Mouse (Mus musculus) CD4-positive, CD25-positive, alpha-beta regulatory T cell, adult 2 months (primary cell): ENCODE results near the gene Spcs3.
"Not testable (repeated sequence)": the region's sequence is repeated elsewhere in the genome, so short reads cannot be mapped to it uniquely, and the experiment has no call there.

ENCODE experiments used
- DNase-seq: peaks from one replicate; pipeline ENCODE4 v3.0.0-alpha.2; 2012; ENCODE audit warnings: low read depth, low spot score

Gene Spcs3

DNA sequence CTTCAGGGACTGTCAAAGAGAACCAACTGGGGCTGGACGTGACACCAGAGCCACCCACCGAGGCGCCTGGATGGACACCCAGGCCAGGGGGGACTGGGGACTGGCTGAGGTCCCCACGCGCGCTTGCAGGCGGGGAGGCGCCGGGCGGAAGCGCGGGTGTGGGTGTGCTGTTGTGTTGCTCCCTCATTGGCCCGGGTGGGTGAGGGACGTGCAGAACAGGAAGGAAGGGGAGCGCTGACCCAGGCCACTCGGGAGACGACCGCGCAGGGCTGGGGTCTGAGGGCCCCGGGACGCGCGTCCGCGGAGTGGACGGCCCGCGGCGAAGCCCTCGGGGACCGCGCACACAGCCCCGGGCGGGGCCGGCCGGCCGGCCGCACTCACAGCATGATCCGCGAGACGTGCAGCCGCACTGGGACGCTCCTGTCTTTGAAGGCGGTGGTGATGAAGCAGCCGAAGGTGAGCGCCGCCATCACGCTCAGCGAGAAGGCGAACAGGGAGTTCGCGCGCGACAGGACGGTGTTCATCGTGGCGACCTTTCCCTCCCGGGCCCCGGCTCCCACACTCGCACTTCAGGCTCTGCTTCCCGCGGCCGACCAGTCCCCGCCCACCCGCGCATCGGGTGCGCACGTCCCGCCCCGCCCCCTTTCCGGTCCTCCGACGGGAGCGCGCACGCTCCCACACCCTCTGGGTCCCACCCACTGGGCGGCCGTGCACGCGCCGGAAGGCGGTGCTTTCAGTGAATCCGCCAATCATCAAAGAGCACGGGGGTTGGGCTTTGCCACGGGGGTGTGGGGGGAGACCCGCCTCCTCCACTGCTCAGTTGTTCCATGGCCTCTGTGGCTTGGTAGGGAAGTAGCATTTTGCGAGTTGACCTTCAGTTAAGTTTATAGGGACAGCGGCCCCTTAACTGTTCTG is at the start of gene Spcs3, which contains the start of gene Asb5:
Gene Spcs3, minus strand, starts transcription at position 617 of the 915 bp plus-strand sequence.
Gene Asb5, plus strand, starts transcription at position 199 of the 915 bp plus-strand sequence.
- DNase-seq: peak; percentile 98

DNA sequence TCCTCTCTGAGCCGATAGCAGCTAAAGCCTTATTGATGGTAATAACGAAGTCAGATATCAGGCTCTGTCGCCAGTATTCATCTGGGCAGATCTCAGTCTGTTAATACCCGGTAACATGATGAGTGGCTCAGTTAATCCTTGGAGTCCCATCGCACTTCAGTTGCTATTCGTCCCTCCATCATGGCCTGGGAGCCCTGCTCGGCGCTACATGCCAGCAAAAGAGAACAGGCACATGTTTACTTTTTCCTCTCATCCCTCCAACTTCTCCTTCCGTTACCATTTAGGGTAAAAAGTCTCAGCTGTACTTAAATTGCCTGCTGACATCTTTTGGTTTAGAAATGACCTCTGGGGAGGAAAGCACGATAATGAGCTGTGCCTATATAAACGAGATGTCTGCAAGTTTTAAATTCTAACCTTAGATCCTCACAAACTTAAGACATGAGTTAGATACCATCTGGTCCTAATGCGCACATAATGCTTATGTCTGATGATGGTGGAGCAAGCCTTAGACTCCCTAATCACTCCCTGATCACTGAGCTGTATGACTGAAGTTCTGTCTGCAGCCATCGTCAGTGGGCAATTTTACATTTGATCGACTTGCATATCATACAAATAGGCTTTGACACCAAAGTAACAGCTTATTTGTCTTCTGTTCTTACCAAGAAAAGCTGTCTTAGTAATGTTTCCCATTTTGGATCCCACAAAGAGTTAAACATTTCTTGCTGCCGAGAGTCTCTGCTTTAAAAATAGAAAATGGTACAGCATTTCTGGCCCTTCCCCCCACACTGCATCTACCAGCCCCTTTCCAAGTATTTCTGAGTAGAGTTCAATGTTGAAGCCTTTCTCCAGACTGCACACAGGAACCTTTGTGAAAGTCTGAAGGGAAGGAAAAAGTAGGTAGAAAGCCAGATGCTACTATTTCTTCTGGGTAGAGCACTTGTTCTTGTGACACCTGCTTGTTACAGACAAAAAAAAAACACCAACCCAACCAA is 41.1 kb upstream of the Spcs3 start:
- no peak for DNase-seq

DNA sequence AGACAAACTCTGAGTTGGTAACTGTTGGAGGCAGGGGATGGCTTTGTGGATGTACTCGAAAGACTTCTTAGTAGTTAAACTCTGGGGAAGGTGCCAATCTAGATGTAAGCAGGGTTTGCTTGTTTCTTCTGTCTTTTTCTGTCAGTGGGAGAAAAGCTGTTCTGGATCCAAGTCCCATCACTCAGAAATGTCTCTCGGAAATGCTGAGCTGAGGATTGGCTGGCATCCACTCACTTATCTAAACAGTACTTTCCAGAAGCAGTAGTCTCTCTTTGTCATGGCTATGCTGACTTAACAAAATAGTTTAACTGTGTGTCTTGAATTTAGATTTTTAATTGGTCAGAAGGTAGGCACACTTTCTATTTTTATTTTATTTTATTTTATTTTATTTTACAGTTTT is 37.4 kb upstream of the Spcs3 start:
- no peak for DNase-seq

DNA sequence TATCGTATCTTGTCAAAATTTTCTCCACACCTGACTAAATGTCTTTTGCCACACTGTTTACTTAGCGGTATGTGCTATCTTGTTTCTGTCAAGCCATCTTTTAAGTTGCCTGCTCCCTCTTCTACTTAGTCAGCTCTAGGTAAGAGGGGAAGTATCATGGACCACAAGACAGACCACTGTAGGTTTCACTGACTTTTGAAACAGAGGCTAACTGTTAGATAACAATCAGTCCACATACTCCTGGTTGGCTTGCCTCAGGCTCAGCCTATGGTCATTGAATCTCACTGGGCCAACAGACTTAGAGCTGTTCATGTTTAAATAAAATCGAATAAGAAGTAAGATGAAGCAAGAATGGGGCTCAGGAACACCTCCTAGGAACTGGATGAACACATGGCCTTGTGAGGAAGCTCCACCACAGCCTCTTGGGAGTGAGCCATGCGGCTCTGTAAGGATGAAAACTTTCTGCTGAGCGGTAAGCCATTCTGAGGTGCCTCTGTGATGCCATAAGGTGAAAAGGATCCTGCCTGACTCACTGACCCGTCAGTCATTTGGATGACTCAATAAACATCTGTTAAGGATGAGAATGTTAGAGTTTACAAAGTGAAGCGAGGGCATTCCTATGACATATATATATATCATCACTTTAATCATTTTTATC is 35.9 kb upstream of the Spcs3 start:
- no peak for DNase-seq

DNA sequence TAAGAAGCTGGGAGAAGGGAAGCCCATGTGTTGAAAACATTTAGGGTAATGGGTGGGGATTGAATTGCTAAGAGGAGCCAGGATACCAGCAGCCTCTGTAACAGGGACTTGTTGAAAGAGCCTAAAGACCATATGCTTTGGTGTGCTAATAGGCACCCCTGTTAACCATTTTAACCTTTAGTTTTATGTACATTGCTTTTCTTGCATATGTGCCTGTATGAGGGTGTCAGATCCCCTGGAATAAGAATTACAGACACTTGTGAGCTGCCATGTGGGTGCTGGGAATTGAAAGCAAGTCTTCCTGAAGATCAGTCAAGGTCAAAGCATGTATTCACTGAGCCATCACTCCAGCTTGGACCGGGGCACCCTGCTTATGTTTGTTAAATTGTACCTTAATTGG is 35.4 kb upstream of the Spcs3 start:
- DNase-seq: no peak

DNA sequence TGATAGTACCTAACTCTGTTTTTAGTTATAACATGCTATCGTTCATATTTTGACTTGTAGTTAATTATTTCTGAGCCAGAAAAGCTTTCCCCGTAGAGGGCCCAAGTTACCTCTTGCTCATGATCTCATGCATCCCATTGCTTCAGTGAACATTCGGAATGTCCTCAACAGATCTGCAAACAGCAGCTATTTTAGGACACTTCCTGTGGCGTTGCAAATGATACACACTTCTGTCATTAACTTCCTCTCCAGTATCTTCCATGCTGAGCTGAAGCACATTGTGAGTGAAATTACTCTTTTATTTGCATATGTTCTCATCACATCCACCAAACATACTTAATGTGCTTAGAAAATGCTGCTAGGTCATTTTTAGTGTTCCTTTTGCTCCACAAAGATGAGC is 32.3 kb upstream of the Spcs3 start:
- DNase-seq: no peak

DNA sequence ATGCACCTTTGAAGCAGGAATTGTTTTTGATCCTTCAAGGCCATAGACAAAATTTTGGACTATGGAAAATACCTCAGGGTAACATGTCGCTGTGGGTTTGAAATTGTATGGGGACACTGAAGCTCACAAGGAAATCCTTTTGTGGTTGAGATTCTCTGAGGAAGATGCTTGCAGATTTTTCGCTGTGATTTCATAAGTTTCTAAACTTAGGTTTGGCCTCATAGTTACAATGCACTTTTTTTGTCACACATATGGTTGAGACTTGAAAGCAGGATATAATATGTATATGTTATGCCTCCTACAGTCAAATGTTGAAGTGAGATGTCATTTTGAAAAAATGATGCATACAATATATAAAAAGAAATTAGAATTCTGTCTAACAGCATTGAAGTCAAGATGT is 25.1 kb upstream of the Spcs3 start:
- DNase-seq: no peak

DNA sequence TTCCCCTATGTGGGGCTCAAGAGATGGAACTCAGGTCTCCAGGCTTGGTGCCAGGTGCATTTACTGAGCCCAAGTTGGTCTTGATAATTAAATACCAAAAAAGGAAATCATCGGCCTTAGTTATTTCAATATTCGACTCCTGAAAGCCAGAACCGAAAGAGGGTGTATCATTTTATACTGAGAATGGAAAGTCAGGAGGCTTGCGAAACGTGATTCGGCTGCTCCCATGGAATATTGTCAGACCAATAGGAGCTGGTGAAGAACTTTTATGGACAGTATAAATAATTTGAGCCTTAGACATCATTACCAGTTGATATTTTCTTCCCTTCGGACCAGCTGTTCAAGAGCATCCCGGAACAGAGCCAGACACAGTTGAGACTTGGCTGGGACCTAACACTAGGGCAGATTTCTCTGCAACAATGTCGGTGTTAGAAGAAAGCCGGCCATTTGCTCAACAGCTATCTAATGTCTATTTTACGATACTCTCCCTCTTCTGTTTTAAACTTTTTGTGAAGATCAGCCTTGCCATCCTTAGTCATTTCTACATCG is 20.3 kb upstream of the Spcs3 start:
- DNase-seq: no peak

DNA sequence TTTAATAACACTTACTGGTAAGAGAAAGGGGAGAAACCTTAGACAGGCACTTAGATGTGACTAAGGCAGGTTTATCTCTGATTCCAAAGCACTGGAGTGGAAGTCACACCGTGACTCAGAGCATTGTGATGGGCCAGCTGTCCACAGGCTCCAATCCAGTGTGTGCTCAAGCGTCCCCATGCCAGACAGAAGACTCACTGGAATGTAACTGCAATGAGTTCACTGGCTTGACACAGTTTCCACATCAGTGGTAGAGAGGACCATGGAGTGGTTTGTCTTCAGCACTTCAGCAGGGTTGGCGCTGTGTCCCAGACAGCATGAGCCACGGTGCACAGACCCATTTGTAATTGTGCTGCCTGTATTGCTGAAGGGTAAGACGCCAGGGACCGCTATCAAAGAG is 18.6 kb upstream of the Spcs3 start:
- DNase-seq: no peak

DNA sequence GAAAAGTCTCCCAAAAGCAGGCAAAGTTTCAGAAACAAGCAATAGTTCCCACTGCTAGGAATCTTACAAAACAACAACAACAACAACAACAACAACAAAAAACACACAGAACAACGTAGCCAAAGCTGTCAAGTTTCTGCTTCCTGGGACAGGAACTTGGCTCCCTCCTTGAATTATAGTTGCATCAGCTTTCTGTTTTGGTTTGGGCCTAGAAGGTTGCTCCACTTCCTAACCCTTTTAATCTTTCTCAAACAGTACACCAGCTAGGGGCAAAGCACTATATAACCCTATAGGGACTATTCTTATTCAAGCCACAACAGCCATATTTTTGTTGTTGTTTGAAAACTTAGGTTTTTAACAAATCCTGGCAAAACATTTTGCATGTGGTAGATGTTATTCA is 11.5 kb upstream of the Spcs3 start:
- no peak for DNase-seq

DNA sequence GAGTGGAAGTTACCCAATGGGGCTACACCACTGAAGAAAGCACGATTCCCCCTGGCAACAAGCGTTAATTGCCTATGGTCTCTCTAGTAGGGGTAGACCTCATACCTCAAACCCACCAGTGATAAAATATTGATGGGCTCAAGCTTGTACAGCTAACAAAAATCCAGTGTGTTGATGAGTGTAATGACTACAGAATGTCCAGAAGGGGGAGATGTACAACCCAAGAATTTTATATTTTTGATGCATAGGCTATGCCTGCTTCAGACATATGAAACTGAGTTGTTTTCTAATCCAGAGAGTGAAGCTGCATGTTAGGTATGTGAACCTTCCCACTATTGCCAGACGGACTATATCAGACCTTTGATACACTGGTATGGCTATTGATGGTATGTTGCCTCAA is 7.5 kb upstream of the Spcs3 start:
- peak; percentile 10 for DNase-seq

DNA sequence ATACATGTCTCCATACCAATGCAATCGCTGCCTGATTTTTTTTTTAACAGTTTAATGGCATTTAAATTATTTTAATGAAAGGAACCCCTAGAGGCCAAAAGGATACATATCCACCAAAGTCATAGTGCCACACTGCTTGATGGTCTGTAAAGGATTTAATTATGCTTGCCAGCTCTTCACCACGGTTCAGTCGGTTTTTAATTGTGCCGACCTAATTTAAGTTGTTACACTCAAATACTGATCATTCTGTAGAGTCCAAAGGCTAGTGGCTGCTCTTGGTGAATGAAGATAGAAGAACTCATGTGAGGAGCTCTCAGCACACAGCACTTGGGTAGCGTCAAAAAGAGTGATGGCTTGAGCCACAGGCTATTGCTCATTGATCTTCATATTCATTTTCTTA is 5.4 kb upstream of the Spcs3 start:
- DNase-seq: no peak

DNA sequence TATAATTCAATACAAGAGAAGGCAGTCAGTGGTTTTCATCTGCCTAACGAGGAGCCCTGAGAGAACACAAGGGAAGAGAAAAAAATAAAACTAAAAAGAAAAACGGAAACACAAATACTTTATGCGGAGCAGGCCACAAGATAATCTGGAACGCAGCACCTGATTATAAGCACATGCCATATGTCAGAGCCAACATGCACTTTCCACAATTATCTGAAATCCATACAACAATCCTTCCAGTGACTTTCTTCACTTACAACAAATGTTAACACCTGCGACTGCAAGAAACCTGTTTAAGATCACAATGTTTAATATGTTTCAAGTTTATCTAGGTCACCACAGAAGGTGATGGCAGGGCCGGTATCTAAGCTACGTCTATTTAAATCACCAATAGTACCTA is 1.2 kb downstream of the Spcs3 start:
- DNase-seq: no peak

DNA sequence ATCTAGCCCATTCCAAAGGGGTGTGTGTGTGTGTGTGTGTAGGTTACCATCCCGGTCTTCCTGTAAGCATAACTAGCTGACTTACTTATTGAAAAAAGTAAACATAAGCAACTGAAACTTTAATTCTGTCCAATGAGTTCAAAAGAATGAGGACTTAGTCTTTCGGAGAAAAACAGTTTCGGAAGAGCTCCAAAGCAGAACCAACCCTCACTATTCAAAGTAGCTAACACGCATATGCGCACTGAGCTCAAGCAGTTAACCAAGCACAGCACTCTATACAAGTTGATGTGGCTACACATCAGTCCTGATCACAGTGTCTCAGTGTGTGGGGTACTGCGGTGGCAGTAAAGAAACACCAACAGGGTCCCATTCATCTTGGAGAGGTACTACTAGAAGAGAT is 3.1 kb downstream of the Spcs3 start:
- no peak for DNase-seq

DNA sequence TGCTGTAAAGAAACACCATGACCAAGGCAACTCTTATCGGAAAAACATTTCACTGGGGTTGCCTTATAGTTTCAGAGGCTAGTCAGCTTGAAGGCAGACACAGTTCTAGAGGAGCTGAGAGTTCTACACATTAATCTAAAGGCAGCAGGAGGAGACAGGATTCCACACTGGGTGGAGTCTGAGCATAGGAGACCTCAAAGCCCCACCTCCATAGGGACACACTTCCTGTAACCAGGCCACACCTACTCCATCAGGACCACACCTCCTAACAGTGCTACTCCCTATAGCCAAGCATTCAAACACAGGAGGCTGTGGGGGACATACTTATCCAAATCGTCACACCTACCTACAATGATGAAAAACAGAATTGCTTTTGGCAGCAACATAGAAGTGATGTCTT is 4.2 kb downstream of the Spcs3 start:
- DNase-seq: peak; percentile 18

DNA sequence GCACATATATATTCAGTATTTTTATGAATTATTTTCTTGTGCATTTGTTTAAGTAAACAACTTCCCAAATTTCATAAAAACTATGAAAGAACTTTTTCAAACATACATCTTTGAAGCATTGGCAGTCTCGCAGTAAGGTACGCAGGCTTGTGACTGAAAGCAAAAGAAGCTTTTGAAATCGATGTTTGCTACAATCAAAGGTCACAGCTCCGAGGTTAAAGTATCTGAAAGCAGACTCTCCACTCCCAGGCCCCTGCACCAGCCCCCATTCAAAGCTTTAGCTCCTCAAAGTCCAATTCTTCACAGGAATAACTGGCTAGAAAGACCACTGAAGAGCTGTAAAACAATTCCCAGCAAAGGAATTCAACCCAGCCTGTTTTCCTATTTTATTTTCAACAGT is 9.3 kb downstream of the Spcs3 start:
- no peak for DNase-seq

DNA sequence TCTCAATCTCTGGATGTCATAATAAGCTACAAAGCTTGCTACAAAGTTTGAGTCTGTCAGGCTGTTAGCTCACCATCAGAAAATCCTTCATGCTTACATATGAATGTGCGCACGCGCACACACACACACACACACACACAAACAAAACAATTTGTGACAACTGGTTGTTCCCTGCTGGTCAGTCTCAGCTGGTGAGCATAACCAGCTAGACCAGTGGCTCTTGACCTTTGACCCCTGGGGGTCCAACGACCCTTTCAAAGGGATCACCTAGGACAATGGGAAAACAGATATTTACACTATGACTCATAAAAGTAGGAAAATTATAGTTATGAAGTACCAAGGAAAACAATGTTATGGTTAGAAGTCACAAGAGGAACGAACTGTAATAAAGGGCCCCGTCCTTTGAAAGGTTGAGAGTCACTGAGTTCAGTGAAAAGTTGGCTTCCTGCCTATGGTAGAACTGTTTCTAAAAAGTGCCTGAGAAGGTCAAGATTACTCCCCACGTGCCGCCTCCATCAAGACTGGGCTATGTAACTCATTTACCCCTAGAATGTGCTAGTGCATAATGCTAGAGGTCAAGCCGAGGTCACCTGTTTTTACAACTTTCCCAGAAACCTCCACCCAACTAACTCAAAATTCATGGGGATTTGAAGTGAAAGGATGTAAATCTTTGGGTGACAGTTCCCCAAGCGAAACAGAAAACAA is 10.9 kb downstream of the Spcs3 start:
- DNase-seq: no peak

DNA sequence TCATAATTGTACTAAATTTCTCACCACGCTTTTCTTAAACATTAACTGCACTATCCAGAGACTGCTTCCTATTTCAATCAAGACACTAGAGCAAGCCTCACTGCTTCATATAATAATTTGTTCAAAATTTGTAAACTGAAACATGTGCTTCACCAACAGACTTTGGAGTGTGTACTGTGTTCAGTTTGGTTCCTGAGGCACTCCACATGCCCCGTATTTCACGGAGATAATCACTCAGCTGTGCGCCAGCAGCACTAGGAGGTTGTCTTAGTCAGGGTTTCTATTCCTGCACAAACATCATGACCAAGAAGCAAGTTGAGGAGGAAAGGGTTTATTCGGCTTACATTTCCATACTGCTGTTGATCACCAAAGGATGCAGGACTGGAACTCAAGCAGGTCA is 17.6 kb downstream of the Spcs3 start:
- not testable (repeated sequence) for DNase-seq

DNA sequence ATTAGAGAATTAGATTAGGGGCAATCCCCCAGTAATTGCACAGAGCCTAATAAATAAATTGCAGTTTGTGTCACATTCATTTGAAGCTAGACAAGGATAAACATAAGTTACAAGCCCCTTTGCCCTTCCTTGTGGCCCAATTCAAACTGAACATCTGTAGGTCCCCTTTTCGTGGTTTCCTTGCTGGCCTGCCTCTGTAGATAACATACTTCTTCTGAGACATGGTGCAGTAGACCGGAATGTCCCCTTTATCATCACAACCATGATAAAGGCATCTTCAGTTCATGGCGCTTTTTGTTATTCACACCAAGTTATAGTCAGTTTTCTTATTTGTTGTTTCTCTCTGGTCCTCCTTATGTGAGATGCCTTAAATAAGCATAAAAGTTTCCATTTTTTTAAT is 18.0 kb downstream of the Spcs3 start:
- DNase-seq: no peak

DNA sequence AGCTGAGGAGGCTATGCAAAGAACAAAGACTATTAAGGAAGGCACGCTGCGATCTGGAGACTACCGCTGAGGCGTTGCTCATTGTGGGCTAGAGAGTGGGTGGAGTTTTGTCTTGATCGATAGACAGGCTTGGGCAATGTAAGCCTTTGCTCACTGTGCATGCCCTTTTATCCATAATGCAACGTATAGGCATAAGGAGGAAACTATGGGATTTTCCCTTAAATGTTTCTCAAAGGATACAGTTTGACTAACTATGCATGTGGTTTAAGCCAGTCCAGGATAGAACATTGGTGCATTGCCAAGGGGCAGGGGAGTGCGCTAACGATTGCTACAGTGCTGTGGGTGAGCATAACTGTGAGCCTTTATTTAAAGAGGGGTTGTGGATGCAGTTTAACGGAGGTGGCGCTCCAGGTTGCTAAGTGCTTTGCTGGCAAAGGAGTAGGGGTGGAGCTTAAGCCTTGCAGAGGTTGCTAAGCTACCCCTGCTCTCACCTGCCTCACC is 20.5 kb downstream of the Spcs3 start:
- DNase-seq: peak; percentile 48

DNA sequence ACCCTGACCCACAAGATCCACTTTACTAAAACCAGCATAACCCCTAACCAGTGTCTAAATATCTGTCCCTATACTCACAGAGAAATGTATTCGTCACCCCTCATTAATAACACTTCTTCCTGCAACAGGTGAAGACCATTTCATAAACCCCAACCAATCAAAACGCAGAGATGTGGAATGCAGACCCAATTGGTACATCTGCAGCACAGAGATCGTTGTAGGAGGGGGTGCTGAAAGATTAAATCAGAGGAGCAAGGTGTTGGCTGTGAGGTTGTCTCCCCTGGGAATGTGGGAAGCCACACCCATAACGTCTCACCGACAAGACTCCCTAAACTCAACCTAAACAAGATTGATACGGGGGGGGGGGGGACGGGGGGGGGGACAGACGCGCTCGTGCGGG is 21.0 kb downstream of the Spcs3 start:
- no peak for DNase-seq
